Mouse (Mus musculus) granulocyte monocyte progenitor cell, adult 5-6 weeks (primary cell): ENCODE data around the gene Pcsk6. TPM values are rescaled to one million over a fixed set of nuclear protein-coding genes. Genes with fewer than 3 reads are reported as not detected.
A peak's percentile ranks its signal among the peaks of the same experiment; 100 is the strongest.
"Not testable (repeated sequence)": the region's sequence is repeated elsewhere in the genome, so short reads cannot be mapped to it uniquely, and the experiment has no call there.

Experiments used
- ATAC-seq: replicated peaks from 2 replicates; pipeline ENCODE4 v1.8.0; 2016; ENCODE audit warnings: mild to moderate bottlenecking, moderate TSS enrichment, inconsistent platforms; ENCODE audit not compliant: poor library complexity, severe bottlenecking
- total RNA-seq, 2 experiments: library from RNA; stranded (forward) in 1 of 2; stranded (reverse) in 1 of 2; fragments of 200-712, 200-1000 nt in 1 of 2; fragments of >200 nt in 1 of 2; fragmentation: Nextera tagmentation in 1 of 2; gene quantifications; 2 replicates each; pipeline ENCODE4 v1.2.3; 2014 to 2017

Gene Pcsk6
- total RNA-seq, 2 experiments from 2014 or later: not detected

DNA sequence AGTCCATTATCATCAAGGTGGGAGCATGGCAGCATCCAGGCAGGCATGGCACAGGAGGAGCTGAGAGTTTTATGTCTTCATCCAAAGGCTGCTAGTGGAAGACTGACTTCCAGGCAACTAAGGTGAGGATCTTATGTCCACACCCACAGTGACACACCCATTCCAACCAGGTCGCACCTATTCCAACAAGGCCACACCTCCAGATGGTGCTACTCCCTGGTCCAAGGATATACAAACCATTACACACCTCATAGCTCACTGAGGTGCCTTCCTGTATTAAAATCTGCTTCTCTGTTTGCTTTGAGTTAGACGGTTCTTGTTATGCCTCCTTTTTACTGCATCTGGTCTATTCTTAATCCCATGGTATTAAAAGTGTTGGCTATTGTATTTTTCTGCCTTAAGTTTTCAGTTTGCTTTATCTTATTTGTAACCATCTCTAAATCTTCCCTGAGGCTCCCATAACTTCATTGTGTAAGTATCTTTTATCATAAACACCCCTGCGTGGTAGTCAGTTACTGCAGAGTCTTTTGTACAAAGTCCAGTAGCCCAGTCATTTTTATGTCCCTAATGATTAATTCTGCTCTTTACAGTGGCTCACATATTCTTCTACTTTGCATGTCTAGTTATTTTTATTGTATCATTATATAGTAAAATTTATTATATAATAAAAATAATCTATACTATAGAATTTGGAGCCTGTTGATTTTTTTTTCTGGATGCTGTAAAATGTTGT is 72.9 kb downstream of the Pcsk6 start:
- ATAC-seq: not testable (repeated sequence)

GRCm38 (mm10) chr7:65935211-65935610 is 73.7 kb downstream of the Pcsk6 start:
- ATAC-seq: no peak

- no peak for ATAC-seq
Measured at GRCm38 (mm10) chr7:65940988-65941387, 79.5 kb downstream of the Pcsk6 start.

GRCm38 (mm10) chr7:65945342-65945993 is 83.9 kb downstream of the Pcsk6 start:
- no peak for ATAC-seq

GRCm38 (mm10) chr7:65946397-65946796 is 84.9 kb downstream of the Pcsk6 start:
- ATAC-seq: no peak

DNA sequence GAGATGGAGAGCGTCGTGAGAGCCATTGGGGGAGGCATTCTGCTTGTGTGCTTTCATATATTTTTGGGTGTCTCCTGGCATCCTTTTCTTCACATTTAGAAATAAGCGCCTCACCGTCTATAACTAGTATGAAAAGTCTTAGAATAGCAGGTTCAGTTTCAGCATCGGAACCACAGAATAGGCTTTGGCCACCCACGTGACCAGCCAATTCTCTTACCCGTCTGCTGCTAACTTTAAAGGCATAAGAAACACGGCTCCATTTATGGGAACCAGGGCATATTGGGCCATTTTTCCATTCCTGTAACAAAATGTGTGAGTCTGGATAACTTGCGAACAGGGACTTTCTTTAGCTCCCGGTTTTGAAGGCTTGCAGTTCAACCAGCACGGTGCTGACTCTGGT is 87.4 kb downstream of the Pcsk6 start:
- no peak for ATAC-seq

DNA sequence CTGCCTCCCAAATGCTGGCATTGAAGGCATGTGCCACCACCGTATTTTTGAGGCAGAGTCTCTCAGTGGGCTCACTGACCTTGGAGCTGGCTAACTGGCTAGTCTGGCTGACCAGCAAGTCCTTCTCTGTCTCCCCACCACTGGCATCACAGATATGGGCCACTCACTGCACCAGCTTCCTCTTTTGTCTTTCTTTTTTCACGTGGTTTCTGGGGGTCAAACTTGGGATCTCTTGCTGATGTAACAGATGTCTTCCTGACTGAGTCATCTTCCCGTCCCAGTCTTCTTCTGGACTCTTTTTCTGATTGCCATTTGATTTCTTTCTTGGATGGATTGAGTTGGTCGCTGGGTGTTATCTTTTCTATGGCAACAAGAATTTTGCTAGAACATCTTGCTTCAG is 93.0 kb downstream of the Pcsk6 start:
- ATAC-seq: peak; percentile 67

- ATAC-seq: no peak
Measured at GRCm38 (mm10) chr7:65955304-65956220, 94.0 kb downstream of the Pcsk6 start.

DNA sequence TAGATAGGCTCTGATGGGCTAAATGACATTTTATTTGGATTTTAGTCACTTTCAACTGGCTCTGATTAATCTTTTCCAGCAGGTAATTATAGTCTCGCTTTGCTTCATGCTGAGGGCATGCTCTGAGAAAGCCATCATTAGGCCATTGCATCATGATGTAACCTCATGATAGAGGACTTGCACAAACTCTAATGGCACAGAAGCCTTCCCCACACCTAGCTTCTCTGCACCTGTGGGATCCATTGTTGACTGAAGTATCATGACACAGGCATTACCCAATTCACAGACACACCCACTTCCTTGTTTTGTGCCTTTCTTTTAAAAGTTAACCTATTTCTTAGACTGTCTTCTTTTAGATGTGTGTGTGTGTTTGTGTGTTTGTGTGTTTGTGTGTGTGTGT is 95.7 kb downstream of the Pcsk6 start:
- no peak for ATAC-seq

- no peak for ATAC-seq
Measured at GRCm38 (mm10) chr7:65958105-65958504, 96.6 kb downstream of the Pcsk6 start.

- ATAC-seq: no peak
Measured at GRCm38 (mm10) chr7:65959221-65959924, 97.8 kb downstream of the Pcsk6 start.

- no peak for ATAC-seq
Measured at GRCm38 (mm10) chr7:65962611-65963010, 101.1 kb downstream of the Pcsk6 start.

GRCm38 (mm10) chr7:65964398-65964797 is 102.9 kb downstream of the Pcsk6 start:
- no peak for ATAC-seq

- no peak for ATAC-seq
Measured at GRCm38 (mm10) chr7:65971301-65971700, 109.8 kb downstream of the Pcsk6 start.

DNA sequence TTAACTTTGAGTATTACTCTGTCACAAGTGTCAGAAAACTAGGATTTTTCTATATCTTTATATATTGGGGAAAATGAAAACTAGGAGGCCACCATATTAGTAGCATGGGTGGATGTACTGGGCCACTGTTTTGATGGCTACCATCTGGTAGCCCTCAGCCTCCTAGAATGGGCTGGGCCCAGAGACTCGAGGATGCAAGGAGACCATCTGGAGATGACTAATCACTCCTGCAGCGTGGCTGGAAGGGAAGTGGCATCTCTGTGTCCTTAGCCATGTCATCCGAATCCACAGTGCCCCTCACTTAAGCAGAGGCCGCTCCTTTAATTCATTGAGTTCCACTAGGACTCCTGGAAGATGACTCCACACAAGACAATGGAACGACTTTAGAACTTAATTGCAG is 115.8 kb downstream of the Pcsk6 start:
- ATAC-seq: no peak

DNA sequence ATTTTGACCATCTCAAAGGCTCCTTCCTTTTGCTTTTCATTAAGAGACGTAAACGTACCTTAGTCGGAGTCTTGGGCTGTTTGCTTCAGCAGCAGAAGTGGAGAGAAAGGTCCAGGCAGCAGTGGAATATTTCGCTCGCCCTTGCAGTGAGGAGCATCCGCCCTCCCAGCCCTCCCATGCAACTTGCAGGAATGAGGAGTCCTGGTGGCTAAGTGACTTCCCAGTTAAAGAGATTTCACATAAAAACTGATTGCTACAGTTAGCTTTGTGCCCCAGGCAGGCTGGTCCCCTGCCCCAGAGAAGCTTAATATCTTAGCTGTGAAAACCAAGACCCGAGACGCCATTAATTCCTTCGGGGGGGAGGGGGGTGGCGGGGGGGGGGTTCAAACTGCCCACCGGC is 116.4 kb downstream of the Pcsk6 start:
- no peak for ATAC-seq

- no peak for ATAC-seq
Measured at GRCm38 (mm10) chr7:65978996-65979823, 117.7 kb downstream of the Pcsk6 start.

GRCm38 (mm10) chr7:65980000-65980399 is 118.5 kb downstream of the Pcsk6 start:
- ATAC-seq: no peak

DNA sequence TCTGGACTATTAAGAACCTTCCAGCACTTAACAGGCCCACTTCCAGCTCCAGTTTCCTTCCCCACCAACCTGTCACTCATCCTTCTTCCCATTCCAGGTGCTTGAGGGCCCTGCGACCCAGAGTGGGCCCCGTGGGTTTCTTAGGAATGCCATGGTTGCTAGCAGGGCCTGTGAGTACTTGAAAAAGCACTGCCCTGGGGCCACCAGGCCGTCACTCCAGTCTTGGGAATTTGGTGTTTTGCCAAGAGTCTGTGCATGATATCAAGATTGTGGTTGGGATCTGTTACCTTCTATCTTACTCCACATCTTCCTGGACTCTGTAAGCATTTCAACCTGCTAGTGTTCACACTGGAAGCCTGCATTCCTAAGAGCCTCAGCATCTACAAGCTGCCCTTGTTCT is 120.5 kb downstream of the Pcsk6 start:
- ATAC-seq: no peak

- ATAC-seq: no peak
Measured at GRCm38 (mm10) chr7:65988249-65988648, 126.7 kb downstream of the Pcsk6 start.
